Mouse (Mus musculus) left cerebral cortex, postnatal 25 days (tissue): ENCODE measurements around the gene Enho. TPM values are rescaled to one million over a fixed set of nuclear protein-coding genes. Genes with fewer than 3 reads are reported as not detected.
"Not testable (repeated sequence)": the region's sequence is repeated elsewhere in the genome, so short reads cannot be mapped to it uniquely, and the experiment has no call there.

Experiments used
- DNase-seq, 2 experiments: peaks; one replicate each; pipeline ENCODE4 v3.0.0; 2022; ENCODE audit warnings: low spot score in 2 of 2, mixed read lengths in 1 of 2
- intact Hi-C: fragments of 180-260 bp; cut with DNase I; formaldehyde crosslinking; loops from one replicate; pipeline ENCODE4 v1.15.1; 2025
- total RNA-seq, 2 experiments: library from RNA; stranded (reverse); gene quantifications; 2 replicates each; pipeline ENCODE4 v1.2.3; 2021

The Enho gene
- 10 to 100 TPM; 54.4 to 63.0 TPM for total RNA-seq

DNA sequence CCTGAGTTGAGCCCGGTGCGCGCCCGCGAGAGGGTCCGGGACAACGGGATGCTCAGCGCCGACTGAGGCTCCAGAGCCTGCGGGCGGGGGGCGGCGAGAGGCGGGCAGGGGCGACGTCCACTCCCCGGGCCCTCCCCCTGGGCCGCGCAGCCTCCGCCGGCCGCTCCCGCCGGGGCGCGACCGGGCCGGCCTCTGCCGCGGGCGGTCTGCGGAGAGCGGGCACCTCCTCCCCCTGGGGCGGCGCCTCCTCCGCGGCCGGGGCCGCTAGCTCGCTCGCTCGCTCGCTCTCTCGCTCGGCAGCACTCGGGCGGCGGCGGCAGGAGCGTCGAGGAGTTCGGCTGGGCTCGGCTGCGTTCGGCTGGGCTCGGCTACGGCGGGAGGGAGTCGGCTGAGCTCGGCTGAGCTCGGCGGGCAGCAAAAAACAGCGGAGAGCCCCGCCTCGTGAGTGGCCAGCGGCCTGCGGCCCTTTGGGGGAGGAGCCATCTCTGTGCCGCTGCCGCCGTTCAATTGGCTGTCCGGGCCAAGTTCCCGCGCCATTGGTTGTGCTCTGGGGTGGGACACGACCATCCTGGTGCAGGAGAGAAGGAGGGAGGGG is at the start of gene Enho:
TSS of gene Enho (minus strand) at position 412 of the 595 bp plus-strand sequence.
- intact Hi-C loops, result no loop called here
- peak; percentile 93 to 96 for DNase-seq

DNA sequence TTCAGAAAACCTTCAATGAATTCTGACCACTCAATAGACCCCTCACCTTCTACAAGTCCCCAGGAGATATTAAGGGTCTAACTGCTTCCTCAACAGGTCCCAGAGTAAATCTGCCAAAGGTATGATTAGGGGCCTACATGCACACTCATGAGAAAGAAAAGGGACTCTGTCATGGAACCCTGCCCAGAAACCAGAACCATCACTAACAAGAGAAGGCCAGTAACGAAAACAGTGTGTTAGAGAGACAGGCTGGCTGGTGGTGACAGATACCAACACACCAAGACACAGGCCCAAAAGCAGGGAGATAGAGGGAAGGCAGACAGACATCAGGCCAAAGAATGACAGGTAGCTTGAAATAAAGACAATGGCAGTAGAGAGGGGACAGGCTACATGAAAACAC is 48.4 kb upstream of the Enho start:
- intact Hi-C loops, DNase-seq: not testable (repeated sequence)

DNA sequence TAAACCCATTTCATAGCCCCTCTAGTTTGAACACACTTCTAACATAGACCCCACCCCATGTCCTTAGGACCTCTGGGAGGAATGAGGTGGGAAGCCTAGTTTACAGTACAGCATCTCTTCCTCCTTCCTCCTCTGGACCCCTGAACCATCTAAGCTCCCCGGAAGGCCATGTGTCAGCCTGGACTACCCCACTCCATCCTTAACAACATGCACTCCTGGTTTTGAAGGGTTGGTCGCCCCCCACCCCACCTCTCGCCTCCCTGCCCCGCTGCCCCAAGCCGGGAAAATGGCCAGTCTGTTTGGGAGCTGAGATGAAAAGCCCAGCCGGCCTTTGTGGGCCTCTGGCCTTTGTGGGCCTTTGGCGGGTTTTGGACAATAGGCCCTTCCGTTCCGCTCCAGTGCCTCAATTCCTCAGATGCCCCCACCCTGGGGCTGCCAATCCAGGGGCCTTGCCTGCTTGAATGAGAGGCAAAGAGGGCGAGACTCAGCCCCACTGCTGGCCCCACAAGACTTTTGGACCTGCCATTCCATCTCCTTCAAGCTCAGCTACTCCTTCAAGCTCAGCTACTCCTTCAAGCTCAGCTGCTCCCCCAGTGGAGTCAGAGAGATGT is 45.9 kb upstream of the Enho start:
- intact Hi-C loops, DNase-seq: not testable (repeated sequence)

DNA sequence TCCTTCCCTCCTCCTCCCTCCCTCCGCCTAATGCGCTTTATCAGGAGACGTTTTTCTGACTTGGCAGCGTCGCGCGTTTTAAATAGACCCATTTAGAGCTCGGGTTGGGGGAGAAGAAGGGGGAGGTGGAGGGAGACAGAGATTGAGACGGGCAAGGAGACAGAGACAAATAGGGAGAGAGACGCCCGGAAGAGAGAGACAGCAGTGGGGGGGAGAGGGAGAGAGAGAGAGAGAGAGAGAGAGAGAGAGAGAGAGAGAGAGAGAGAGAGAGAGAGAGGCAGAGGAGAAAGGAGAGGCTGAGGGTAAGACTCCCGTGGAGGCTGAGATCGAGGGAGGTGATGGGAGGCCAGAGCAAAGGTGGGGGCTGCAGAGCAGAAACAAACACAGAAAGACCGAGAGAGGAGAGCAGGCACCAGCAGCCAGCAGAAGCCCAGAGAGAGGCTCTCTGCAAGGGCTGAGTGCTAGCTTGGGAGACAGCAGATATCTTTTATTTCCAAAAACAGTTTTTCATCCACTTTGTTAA is 44.9 kb upstream of the Enho start:
- intact Hi-C loops, DNase-seq: not testable (repeated sequence)

DNA sequence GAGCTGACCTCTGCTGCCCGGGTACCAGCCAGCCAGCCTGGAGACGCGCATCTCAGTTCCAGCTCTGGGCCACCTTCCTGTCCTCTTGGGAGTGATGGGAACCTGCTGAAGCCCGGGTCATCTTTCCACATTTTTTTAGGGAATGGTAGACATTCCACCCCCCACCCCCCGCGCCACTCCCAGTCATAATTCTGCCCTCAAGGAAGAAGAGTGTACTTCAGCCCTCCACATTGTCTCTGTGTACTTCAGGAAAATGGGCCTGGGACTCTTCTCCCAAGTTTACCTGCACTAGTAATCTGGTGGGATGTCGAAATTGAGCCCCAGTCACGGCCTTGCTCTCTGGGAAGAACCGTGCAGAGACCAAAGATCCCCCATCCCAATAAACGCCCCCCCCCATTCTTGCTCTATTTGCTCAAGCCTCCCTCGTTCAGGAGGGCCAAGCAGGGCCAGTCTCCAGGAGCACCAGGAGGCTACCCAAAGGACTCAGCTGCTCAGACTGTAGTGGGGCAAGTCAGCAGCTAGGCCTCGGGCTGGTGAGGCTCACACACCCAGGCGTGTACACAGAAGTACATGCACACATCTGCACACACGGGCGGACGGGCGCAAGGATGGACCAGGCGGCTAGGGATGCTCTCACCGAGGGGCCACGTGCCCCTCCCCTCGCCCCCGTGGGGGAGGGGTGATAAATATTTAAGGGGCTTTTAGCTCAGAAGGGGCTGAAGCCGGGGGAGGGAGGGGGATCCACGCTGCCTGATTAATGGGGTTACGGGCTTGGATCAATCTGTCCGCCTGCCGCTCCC is 44.2 kb upstream of the Enho start:
- intact Hi-C loops, result not testable (repeated sequence)

DNA sequence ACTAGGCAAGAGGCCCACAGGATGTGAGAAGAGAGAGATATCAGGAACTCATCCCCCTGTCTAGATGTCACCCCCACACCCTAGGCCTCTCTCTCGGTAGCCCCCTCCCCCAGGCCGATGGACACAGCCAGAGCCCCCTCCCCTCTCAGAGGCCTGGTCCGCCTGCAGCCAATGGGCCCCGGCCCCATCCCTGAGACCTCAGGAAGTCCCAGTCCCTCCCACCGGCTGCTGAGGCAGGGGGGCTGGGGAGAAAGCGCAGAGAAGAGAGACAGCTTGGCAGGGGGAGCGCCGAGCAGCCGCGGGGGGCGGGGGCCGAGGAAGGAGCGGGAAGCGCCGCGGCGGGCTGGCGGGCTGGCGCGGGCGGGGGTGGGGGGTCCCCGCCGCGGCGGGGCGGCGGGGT is 43.2 kb upstream of the Enho start:
- intact Hi-C loops, DNase-seq: not testable (repeated sequence)

More for the DNA sequence above, 44.2 kb upstream of the Enho start:
- not testable (repeated sequence) for DNase-seq

DNA sequence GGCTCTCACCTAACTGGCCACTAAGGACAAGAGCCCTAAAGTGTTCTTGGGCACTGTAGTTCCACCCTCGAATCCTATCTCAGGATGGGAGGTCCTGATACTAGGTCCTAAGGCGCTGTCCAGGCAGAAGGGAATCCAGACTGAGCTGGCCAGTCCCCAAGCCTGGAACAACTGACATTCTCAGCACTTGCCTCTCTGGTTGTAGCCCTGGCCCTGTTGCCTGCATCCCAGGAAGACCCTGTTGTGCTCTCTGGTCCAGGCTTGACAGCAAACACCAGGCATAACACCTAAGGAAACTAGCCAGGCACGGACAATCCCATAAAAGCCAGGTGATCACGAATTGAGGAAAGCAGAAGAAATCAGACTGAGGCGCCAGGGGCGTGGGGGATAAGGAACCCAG is 42.7 kb upstream of the Enho start:
- intact Hi-C loops, result no loop called here
- no peak for DNase-seq

DNA sequence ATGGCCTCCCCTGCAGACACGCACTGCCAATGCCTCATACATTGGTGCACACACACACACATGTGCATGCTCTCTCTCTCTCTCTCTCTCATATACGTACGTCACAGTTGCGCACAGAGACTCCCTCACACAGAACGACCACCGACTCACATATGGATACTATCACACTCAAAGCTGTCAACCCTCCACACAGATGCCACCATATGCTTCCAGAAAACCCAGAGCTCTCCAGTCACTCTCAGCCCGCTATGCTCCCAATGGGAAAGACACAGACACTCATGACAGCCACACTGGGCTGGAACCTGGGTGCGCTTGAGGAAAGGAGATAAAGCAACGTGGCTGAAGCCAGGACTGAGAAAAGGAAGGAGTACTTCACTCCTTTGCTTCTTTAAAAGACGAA is 41.8 kb upstream of the Enho start:
- DNase-seq, result no peak
- intact Hi-C loops, result no loop called here

DNA sequence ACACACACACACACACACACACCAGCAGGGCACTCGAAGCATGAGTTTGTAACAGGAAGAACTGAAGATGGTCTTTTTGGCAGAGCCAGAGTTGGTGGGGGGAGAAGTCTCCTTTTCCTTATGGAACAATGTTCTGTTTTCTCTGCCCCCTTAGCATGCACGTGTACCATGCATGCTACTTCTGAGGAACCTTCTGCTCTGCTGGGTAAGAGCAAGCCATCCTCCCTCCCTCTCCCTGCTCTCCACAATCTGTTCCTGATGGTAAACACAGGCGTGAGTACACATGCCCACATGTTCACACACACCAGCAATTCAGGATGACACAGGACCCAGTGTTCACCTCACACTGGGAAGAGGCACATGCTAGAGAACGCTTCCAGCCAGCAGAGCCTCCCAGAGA is 41.1 kb upstream of the Enho start:
- peak in 1 of 2 experiments; percentile 66 for DNase-seq
- intact Hi-C loops, result no loop called here

DNA sequence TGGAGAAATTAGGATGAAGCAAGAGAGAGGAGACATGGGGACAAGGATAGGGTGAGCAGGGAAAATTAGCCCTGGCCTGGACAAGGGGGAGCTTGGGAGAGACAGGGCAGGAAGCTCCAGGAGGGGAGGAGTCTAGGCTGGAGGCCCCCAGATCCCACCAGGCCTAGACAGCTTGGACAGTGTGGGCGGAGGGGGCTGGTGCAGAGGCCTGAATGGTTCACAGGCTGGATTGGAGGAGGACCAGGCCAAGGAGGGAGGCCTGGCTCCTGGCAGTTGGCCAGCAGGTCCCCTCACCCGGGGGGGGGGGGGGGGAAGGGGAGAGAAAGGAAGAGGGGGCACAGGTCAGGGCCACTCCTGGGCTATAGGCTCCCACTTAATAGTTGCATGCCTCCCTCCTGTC is 39.2 kb upstream of the Enho start:
- intact Hi-C loops, result no loop called here
- DNase-seq, result no peak

DNA sequence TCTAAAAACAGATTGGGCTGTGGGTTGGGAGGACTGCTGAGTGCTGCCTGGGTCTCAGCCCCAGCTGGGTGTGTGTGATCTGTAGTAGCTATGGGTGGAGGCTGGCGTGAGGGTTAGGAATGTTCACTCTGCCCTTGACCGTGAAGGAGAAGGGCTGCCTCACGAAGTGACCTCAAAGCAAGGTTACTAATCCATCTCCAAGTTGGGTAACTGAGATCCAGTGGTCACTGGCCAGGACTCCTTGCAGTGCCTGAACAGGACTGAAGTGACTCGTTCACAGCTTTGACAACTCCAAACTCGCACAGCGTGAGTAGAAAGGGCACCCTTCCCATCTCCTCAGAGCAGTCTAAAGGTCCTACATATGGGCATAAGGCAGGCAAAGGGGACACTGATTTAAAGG is 38.7 kb upstream of the Enho start:
- intact Hi-C loops, result no loop called here
- DNase-seq, result no peak

DNA sequence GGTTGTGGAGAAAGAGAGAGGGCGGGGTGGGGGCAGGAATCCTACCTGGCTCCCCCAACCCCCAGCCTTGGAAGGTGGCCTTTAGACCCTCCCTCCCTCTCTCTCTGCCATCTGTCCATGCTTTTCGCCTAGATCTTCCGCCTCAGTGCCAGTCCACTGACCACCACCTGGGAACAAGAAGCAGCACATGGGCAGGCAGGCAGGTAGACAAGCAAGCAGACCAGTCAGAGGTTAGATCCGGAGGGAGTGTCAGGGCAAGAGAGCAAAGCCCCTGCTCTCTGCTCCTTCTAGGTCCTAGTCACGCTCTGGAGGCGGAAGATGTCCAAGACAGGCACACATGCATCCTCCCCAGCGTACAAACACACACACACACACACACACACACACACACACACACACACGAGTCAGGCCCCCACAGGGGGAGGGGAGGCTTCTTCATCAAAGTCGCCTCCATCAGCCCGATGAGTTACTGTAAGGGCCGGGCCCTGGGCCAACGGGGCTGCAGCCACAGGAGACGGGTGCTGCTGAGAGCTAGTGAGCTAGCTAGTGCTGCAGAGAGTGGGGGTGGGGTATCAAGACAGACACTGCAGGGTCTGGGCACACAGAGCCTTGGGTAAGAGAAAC is 37.0 kb upstream of the Enho start:
- no peak for DNase-seq
- intact Hi-C loops, result no loop called here

DNA sequence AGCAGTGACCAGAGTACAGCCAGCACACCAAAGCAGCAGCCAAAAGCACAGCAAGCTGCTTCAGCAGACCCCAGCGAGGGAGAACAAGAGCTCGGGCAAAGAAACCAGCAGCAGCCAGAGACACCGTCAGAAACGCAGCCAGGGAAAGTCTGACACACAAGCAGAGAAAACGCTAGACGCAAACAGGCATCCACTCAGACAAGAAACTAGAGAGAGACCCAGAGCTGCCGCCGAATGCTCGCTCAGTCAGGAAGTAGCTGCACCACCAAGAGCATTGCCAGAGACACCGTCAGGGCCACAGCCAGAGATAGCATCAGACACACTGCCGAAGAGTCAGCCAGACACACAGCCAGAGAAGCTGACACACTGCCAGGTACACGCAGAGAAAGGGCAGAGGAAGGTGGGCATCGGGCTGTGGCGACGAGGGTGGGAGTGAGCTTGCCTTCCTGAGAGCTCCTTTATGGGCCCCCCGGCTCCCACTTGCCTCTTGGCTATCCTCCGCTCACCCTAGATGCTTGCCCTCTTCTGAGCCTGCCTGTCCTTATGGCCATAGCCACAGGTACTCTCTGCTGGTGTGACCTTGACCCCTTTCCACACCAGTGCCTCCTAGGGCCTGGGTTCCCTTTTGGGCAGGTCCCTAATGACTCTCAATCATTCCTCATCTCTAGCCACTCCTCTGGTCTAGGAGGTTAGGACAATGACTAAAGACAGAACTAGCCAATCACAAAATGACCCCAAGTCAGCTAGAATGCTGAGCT is 36.3 kb upstream of the Enho start:
- no peak for DNase-seq
- intact Hi-C loops, result no loop called here

DNA sequence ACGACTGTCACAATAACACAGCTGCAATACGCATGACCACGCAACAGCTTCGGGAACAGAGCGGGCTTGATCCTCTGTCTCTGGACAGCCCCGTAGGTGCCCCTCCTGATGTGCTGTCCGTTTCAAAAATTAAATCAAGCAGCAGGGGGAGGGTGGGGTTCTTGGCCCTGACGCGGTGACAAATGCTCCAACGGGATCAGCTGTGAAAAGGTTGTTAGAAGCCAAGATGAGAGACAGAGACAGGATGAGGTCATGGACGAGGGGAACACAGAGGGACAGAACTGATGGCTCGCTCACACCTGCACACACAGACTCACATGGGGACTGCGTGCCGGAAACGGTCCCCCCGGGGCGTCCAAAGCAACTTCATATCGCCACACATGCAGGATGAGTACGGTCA is 33.1 kb upstream of the Enho start:
- DNase-seq, result no peak
- intact Hi-C loops, result no loop called here

DNA sequence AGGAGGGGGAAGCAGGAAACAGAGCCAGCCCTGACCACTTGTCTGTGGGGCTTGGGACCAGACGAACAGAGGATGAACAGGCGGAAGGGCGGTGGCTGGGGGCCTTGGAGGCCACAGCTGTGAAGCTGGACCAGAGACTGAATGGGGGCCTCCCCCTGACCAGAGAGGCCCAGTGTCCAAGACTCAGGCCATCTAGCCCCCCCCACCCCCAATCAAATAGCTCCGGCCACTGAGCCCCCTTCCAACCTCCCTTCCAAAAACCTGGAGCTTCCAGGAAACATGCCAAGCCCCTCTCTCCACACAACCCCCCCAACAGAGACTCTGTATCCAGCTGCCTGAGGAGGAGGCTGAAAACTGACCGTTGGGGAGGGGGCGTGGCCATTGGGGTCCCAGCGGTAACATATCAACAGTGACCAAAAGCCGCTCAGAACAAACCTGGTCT is 32.4 kb upstream of the Enho start:
- intact Hi-C loops, result no loop called here
- no peak for DNase-seq

DNA sequence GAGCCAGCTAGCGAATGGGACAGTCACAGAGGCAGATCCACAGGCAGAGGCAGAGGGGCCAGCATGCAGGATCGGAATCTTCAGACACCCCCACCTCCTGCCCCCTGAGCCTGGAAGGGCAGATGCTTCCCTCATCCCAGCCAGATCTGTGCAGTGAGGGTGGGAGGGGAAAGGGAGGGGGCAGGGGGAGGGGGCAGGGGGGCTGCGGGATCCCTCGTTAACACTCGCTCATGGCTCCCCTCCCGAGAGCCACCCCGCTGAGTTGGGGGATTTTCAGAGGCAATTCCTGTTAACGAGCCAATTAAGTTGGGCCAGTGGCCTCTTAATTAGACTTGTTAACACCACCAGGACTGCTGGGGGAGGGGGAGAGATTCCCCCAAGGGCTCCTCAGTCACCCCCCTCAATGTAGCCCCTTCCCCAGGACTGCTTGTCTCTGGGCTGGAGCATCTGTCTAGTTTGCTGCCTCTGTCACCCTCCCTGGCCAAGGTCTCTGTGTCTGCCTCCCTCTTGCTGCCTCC is 31.9 kb upstream of the Enho start:
- no peak for DNase-seq
- intact Hi-C loops, result no loop called here

DNA sequence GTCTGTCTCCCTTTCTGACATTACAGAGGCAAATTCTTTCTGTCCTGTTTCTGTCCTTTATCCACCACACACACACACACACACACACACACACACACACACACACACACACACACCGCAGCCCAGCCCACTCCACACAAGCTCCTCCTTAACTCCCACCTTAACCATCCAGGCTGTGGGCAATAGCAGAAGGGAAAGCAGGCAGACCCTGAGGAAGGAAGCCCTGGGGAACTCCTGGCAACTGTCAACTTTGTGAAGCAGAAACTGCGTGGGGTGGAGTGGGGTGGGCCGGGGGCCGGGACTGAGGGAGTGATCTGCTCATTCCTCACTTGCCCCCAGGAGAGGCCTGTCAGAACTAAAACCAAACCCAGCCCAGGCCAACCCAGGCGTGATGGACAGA is 31.4 kb upstream of the Enho start:
- DNase-seq, result no peak
- intact Hi-C loops, result no loop called here

DNA sequence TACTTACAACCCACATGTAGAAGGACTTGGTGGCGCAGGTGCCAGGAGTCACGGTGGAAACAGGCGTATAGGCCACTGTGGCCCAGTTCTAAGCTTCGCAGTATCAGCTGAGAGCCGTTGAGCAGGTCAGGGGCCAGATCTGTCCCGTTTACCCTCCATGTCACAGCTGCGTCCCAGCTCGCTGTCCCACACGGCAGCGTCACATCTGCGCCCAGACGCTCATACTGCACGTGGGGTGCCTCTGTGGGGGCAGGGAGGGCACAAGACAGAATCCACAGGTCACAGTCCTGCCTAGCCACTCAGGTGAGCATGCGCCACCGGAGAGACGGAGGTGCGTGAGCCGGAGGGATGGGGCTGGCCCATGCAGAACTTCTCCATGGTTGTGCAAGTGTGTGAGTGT is 30.7 kb upstream of the Enho start:
- no peak for DNase-seq
- intact Hi-C loops, result no loop called here

DNA sequence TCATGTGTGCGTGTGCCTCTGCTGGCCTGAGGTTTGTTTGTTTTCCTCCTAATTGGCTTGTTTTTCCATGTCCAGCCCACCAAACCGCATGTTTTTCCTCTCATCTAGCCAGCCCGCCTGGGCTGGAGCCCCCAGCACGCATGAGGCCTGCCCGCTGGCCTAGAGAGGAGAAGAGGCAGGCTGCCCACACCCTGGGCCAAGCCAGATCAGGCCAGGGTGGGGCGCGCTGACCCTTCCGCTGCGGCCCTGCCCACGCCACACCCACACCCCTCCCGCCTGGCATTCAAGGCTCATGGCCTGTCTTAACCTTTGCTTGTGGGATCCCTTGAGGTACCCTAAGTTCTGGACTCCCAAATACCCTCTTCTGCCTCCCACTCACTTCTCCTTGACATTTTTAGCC is 26.5 kb upstream of the Enho start:
- DNase-seq, result no peak
- intact Hi-C loops, result no loop called here
